Mouse (Mus musculus) retina, postnatal 7 days (tissue): ENCODE data around the gene Pip4k2a.

Experiments used
- DNase-seq: peaks from one replicate; pipeline ENCODE4 v3.0.0-alpha.2; 2012; ENCODE audit warnings: low read depth, low spot score

Gene Pip4k2a

GRCm38 (mm10) chr2:18956424-18956823 lies 41.5 kb downstream of the Pip4k2a start:
- no peak for DNase-seq

- no peak for DNase-seq
These were observed 42.3 kb downstream of the Pip4k2a start for GRCm38 (mm10) chr2:18955671-18956070.

GRCm38 (mm10) chr2:18955022-18955421 lies 42.9 kb downstream of the Pip4k2a start:
- no peak for DNase-seq

GRCm38 (mm10) chr2:18954422-18954821 lies 43.5 kb downstream of the Pip4k2a start:
- DNase-seq, result no peak

DNA sequence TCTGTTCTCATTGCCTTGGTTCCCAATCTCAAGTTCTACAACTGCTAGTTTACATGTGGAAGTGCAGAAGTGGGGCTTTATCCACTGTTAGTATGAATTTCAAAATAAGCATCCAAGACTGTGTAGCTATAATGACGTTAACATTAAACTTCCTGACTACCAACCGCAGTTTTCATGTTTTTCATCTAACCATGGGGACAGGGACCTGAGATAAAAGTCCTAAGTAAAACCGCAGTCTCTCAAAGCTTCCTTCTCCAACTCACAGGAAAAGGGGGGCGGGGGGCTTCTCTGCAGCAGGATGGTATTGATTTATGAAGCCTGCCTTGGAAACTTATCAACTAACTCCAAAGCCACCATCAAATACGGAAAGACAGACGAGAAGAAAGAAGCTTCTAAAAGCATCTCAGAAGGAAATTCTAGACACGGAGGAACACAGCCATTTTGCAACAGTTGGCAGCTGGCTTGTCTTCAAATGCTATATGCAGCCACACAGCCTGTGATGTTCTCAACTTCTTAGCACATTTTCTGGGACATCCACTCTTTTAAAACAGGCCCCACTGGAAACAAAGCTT lies 45.7 kb downstream of the Pip4k2a start:
- DNase-seq, result no peak

- DNase-seq, result no peak
These were observed 47.2 kb downstream of the Pip4k2a start for GRCm38 (mm10) chr2:18950758-18951157.

- no peak for DNase-seq
These were observed 49.2 kb downstream of the Pip4k2a start for GRCm38 (mm10) chr2:18948741-18949140.

- DNase-seq, result no peak
These were observed 50.1 kb downstream of the Pip4k2a start for GRCm38 (mm10) chr2:18947669-18948459.

- no peak for DNase-seq
These were observed 52.5 kb downstream of the Pip4k2a start for GRCm38 (mm10) chr2:18945438-18945837.

DNA sequence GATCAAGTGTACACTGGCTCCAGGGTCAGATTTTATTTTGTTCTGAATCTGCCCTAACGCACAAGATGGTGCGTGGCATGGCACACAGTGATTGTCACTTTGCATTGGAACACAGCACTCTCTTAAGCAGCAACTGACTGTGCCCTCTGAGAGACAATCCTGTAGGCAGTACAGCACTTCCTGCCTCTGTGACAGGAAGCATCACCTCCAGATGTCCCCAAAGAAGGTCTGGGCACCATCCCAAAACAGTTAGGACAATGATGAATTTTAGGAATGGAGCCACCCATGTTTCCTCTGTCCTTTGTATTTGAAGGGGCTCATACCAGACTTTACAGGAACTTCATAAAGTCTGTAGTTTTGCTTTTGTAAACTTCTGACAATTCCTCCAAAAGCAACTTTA lies 54.0 kb downstream of the Pip4k2a start:
- DNase-seq, result no peak

DNA sequence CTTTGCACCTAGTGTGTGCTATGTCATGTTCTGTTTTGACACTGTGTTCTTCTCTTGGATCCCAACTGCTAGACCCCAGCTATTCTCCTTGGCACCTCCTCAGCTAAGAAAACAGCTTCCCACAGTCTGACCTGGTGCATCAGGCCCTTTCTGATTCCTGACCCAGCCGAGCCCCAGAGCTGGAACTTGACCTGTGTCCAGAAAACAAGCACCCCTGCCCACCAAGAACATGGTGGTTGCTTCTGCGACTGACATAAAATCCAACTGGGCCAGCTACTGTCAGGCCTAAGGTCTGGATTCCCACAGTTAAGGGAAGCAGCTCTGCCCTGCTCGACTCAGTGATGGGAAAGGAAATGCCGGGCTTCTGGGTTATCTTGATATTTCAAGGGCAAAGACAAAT lies 54.6 kb downstream of the Pip4k2a start:
- no peak for DNase-seq

GRCm38 (mm10) chr2:18940693-18941270 lies 57.1 kb downstream of the Pip4k2a start:
- DNase-seq, result no peak

GRCm38 (mm10) chr2:18938923-18939329 lies 59.0 kb downstream of the Pip4k2a start:
- no peak for DNase-seq

DNA sequence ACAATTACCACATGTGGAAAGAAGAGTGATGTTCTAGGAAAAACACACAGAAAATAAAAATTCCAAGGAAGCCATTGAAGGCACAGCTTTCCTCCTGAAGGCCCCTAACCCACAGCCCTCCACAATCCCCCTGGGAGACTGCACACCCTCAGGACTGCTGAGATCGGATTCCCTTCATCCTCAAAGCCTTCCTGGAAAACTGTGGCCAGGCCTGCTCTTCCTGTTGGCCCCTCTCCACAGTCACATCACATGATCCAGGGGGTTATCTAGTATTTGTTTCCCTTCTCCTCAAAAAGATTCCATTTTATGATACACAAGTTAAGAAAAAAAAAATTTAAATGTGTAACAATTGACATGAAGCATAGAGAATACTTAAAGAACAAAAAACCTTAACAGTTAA lies 59.7 kb downstream of the Pip4k2a start:
- DNase-seq, result no peak

DNA sequence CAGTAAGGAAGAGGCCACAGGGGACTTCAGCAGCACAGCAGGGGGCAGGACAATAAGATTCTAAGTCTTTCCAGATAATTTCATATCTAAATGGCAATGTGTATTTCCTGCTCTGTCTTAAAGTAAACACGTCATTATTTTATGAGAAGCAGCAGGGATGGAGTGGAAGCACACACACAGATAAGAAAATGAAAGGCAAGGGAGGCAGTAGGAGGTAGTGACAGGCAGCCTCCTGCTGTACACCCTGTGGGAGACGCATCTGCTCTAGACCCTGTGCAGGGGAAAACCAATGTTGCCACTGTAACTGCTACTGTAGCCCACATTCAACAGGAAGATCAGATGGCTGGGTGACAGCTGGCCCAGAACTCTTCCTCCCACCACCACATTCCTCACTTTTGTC lies 60.3 kb downstream of the Pip4k2a start:
- DNase-seq, result no peak

- no peak for DNase-seq
These were observed 61.5 kb downstream of the Pip4k2a start for GRCm38 (mm10) chr2:18936446-18936845.

DNA sequence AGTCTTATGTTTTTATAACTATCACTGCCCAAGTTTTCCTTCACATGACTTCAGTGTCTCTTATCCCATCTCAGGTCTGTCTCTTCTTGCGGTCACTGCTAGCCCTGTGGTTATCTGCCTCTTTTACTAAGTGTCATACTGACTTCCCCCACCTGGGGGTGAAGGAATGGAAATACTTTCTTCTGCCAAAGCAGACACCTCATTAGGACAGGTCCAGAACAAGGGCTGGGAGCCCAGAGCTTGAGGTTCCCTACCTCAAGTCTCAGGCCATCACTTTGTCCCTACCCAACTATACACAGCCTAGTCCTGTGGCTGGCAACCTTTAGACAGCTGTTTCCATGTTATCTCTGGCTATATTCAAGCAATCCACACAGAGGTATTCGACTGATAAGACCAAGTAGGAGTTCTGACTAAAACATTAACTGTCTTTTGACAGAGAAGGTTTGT lies 62.3 kb downstream of the Pip4k2a start:
- DNase-seq, result no peak

GRCm38 (mm10) chr2:18934131-18934530 lies 63.8 kb downstream of the Pip4k2a start:
- no peak for DNase-seq

- no peak for DNase-seq
These were observed 64.5 kb downstream of the Pip4k2a start for GRCm38 (mm10) chr2:18933418-18933817.

- no peak for DNase-seq
These were observed 67.4 kb downstream of the Pip4k2a start for GRCm38 (mm10) chr2:18930318-18931060.

DNA sequence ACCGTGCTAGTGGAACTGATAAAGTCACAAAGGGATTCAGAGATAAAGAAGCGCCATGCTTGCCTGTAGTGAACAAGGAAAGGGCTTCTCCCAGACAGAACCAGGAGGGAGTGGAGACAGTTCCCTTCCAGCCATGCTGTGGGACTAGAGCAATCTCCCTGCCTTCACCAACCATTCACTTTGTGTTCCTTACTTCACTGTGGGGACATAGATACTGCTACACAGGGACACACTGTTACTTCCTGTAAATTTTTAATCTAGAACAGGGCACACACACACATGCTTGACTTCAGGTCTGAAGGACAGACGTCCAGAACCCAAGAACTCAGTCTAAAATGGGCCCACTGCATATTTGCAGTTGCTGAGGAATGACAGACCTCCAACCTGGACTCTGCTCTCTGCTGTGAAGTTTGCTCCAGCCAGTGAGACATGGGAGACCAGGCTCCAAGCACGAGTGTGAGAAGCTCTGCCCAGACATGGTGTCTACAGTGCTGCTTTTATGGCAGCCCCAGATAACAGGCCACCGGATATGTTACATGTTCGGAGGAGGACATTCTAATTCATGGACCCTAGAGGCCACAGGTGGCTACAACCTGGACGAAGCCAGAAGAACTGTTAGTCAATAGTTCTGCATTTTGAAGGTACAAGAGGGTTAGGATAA lies 69.2 kb downstream of the Pip4k2a start:
- no peak for DNase-seq

GRCm38 (mm10) chr2:18928196-18928595 lies 69.7 kb downstream of the Pip4k2a start:
- DNase-seq, result no peak
